Mouse (Mus musculus) left cerebral cortex, postnatal 14 days (tissue): Measurements from ENCODE around the gene Clcnkb. TPM values are rescaled to one million over a fixed set of nuclear protein-coding genes. Genes with fewer than 3 reads are reported as not detected.

Experiments used
- DNase-seq, 2 experiments: peaks; one replicate each; pipeline ENCODE4 v3.0.0; 2021 to 2022; ENCODE audit warnings: low spot score in 2 of 2, mixed read lengths in 1 of 2
- intact Hi-C: fragments of 180-260 bp; cut with DNase I; formaldehyde crosslinking; loops from one replicate; pipeline ENCODE4 v1.15.1; 2025
- total RNA-seq, 2 experiments: library from RNA; stranded (reverse); gene quantifications; 2 replicates each; pipeline ENCODE4 v1.2.3; 2021

Gene Clcnkb
- total RNA-seq, 2 experiments from 2014 or later, result not detected

DNA sequence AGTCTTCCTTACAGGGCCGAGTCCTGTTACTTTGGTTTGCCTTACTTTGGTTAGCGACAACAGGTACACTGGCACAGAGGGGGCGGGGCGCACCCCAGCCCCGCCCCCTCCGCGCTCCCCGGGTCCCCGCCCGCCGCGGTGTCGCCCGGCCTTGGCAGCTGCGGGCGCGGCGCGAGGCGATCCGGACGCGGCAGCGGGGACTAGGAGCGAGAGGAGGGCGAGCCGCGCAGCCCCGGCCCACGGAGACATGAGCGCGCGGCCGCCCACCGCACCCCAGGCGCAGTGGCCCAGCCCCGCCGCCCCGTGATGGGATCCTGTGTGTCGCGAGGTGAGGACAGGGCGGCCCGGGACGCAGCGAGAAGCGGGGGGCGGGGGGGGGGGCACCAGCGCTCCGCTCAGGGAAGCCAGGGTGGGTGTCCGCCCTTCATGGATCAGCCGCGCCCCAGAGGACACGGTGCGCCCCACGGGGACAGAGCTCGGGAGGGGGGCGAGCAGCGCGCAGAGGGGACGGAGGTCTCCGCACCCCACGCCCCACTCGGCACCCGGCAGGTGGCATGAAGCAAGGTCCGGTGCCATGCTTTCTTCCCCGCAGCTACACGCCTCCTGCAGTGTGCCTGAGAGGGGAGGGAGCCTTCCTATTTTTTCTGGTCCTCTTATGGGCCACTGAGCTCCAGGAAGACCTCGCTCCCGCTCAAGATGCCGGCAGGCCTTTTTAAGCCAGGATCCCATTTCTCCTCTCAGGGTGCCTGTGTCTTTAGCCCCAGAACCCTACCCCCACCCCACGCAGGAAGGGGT lies 47.6 kb downstream of the Clcnkb start, which contains the start of gene Fam131c:
Gene Fam131c, plus strand, starts transcription at position 224 of the 795 bp plus-strand sequence.
- intact Hi-C loops, result no loop called here
- DNase-seq, result no peak

DNA sequence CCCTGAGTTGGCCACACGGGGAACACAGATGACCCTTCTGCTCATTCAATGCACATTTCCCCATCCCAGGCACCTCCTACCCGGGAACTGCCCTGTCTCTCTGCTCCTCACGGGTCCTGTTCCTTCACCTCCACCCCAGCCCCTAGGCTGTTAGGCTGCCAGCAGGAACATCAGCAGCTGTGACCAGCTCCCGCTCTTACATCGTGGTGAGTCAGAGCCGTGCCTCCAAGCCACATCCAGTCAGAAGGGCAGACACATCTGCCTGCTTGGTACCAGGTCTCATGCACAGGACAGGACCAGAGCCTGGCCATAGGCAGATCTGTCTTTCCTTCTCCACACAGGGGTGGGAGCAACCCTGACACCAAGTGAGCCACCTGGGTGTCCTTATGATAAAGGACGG lies 49.9 kb downstream of the Clcnkb start:
- intact Hi-C loops, result no loop called here
- no peak for DNase-seq

DNA sequence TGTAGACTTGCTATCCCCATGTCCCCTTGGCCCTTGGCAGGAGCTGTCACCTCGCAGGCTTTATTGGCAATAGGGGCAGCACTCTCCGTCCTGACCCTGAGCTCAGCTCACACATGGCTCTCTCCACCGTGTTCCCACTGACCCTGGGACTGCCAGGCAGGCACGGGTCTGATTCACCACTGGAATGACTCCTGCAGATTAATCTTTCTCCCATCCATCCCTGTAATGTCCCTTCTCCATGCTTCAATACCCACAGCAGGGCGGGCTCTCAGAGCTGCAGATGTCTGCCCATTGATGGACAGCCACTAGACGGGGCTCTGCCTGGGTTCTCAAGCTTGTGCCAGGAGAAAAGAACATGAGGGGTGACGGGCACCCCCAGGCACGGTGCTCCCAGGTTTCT lies 50.7 kb downstream of the Clcnkb start:
- no peak for DNase-seq
- intact Hi-C loops, result no loop called here

DNA sequence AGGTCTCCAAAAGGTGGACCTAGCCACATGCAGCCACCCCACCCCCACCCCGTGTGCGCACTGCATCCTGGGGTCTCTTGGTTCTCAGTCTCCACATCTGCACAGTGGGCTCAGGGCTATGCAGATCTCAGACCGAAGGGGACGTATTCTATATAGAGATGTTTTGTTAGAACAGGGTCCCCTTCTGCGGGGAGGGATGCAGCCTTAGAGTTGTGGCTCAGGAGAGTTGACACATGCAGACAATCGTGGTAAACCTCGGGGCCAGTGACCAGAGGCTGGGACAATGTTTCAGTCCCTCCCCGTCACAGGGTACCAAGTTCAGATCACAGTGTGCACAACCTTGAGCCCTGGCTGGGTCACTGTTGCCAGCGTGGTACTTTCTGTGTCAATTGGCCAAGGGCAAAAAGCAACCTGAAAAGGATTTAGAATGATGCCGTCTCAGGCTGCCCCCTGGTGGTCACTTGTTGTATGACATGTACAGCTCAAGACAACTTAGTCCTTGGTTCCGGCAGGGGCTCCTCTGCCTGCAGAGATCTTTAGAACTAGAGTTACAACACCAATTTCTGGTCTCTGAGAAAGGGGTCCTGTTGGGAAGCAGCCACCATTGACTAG lies 52.8 kb downstream of the Clcnkb start:
- intact Hi-C loops, result loop anchor here (1.0 to 5.0 kb wide), 3 partner anchors 90 to 216 kb away; partner anchors contain the start of gene Fbxo42
- DNase-seq, result peak; percentile 75 to 88

DNA sequence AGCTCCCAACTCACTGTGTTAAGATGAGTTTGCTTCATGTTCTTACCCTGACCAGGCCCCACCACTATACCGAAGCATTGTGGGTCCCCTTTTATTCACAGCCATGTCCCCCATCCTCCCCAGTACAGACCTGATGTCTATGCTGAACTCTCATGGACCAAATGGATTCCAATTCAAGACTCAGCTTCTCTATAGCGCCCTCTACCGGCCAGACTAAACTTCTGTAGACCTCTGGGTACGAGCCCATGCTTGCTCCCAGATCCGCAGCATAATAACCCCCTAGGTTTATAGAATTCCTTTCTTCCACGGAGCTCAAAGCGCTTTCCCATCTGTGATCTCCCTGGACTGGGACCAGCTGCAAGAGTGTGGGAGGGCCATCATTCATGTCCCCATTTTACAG lies 55.0 kb downstream of the Clcnkb start:
- intact Hi-C loops, result loop anchor here (5.0 kb wide), 2 partner anchors 159 to 214 kb away; partner anchors contain the start of gene Fbxo42
- no peak for DNase-seq

DNA sequence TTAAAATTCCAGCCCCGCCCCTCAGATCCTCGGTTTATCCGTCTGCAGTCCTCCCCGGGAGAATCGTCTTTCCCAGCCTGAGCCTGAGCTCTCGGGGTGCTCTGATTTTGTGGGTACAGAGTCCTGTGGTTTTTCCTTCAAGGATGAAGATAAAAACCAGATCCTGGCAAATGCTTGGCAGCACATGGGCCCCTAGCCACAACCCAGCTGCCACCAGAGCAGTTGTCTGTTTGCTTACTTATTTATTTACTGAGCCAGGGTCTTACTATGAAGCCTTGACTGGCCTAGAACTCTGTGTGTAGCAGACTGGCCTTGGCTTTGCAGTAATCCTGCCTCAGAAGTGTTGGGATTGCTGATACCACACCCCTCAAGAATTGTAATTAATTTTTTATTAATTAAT lies 56.6 kb downstream of the Clcnkb start:
- intact Hi-C loops, result no loop called here
- no peak for DNase-seq

DNA sequence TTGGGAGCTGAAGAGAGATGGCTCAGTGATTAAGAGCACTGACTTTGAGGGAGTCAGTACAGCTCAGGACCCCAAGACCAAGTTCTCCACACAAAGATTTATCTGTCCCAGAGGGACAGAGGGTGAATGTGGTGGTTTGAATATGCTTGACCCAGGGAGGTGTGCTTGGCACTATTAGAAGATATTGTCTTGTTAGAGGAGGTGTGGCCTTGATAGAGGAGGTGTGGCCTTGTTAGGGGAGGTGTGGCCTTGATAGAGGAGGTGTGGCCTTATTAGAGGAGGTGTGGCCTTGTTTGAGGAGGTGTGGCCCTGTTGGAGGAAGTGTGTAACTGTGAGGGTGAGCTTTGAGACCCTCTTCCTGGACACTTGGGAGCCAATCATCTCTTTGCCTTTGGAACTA lies 58.0 kb downstream of the Clcnkb start:
- DNase-seq, result no peak
- intact Hi-C loops, result no loop called here

Other genes with a start within 250 kb of the Clcnkb start
- 1 to 10 TPM; 2.6 to 3.7 TPM for gene Rsg1, start 202.1 kb downstream of the Clcnkb start, total RNA-seq
- gene Arhgef19, start 176.5 kb downstream of the Clcnkb start, total RNA-seq, result 10 to 100 TPM in 1 of 2 experiments, 1 to 10 TPM in 1; 9.2 to 10.5 TPM
- 1 to 10 TPM; 2.2 to 2.7 TPM for gene Epha2, start 114.8 kb downstream of the Clcnkb start, total RNA-seq
- gene Fam131c, start 47.8 kb downstream of the Clcnkb start, total RNA-seq, result 1 to 10 TPM; 5.4 to 5.5 TPM
- not detected for gene Clcnka, start 17.3 kb downstream of the Clcnkb start, total RNA-seq
- under 1 TPM; 0.47 to 0.90 TPM for gene Hspb7, start 4.8 kb upstream of the Clcnkb start, total RNA-seq
- gene Srarp, start 20.1 kb upstream of the Clcnkb start, total RNA-seq, result 1 to 10 TPM; 5.1 TPM
- gene Zbtb17, start 28.6 kb upstream of the Clcnkb start, total RNA-seq, result 10 to 100 TPM; 31.1 to 32.6 TPM
- gene Spen, start 122.6 kb upstream of the Clcnkb start, total RNA-seq, result 10 to 100 TPM; 49.5 to 58.6 TPM
- gene Fblim1, start 190.1 kb upstream of the Clcnkb start, total RNA-seq, result 1 to 10 TPM; 1.2 to 1.3 TPM
- under 1 TPM; 0.76 to 0.97 TPM for gene Tmem82, start 202.6 kb upstream of the Clcnkb start, total RNA-seq
- 1 to 10 TPM; 2.7 to 2.9 TPM for gene Slc25a34, start 207.8 kb upstream of the Clcnkb start, total RNA-seq
- 10 to 100 TPM; 57.6 to 57.9 TPM for gene Plekhm2, start 248.9 kb upstream of the Clcnkb start, total RNA-seq